Mouse (Mus musculus) cerebellum, postnatal 14 days (tissue): Measurements from ENCODE around the gene Ntf5.

Experiments
- DNase-seq, 2 experiments: peaks; one replicate each; pipeline ENCODE4 v3.0.0; 2021; ENCODE audit warnings: mixed read lengths in 2 of 2

The Ntf5 gene

DNA sequence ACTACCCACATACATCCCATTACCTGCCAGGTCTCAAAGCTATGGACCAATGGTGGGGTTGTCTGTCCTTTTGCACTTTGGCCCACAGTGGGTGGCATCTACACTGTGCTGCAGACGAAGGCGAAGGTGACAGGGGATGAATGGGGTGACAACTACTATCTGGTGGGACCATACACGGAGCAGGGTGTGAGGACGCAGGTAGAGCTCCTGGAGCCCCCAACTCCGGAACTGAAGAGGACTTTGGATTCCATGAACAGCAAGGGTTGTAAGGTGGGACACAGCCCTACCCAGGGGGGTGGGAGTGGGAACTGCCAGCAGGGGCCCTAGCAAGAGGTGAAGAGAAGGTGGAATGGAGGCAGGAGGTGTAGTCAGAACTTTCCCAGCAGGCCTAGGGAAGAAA, 22.9 kb downstream of the Ntf5 start:
- no peak for DNase-seq

DNA sequence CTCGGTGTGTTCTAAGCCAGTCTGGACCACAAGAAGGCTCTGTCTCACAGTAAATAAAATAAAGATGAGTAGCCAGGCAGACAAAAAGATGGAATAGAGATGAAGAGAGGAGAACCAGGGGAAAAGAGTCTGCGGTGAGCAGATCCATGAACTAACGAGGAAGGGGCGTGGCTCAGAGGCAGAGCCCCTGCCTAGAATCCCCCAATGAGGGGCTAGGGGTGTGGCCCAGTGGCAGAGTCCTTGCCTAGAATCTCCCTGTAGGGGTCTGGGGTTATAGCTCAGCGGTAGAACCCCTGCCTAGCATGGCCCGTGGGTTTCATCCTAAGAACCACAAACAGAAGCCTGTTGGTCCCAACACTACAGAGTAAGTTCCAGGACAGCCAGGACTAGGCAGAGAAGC, 23.6 kb downstream of the Ntf5 start:
- no peak for DNase-seq

- peak in 1 of 2 experiments; percentile 32 for DNase-seq
These were observed 24.2 kb downstream of the Ntf5 start, which contains the start of gene Ruvbl2 for GRCm38 (mm10) chr7:45437521-45438276. Gene Ruvbl2, minus strand, starts transcription at chr7:45438096.

DNA sequence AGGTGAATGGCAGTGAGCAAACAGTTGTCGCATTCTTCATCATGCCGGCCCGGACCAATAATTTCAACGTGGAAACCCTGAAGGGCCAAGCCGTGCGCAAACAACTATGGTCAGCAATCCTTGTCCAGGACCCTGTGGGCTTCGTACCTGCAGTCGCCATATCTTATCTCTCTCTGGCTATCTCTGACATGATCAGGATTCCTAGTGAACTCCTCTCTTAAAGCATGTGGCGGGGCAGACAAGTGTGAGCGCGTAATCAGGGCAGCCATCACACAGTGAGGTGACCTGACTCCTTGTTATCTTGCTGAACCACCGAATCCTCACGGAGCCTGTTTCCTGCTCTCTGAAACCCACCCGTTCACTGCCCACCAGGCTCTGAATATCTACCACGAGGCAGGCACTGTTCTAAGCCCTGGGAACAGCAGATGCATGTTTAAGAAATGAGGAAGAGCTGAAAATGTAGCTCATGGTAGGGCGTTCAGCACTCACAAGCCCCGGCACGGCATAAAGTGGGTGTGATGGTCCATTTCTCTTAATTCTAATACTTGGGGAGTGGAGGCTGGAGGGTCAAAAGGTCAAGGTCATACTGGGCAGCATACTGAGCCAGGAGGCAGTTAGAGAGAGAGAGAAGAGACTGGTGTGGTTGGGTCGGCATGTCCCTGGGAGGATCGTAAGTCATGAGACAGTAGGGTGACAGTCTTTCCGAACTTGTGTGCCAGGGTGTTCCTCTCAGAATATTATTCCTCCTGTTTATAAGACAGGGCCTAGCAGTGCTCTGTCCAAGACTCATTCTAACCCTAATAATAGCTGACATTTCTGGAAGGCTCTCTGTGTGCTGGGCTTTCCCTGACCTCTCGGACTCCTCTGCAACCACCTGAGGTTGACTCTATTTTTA, 30.3 kb downstream of the Ntf5 start:
- no peak for DNase-seq

DNA sequence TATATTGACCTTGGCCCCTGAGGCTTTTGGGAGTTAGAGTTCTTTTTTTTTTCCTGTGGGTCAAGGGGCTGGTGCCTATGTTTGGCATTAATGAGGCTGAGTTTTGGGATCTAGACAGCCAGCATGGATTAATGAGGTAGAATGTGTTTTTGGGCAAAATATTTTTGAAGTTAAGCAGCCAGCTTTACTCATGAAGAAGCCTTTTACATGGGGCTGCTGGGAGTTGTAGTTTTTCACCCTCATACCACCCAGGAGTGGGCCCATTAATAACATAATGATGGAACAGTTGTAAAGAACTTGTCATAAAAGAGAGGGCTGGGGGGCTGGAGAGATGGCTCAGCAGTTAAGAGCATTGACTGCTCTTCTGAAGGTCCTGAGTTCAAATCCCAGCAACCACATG, 33.1 kb downstream of the Ntf5 start:
- no peak for DNase-seq

- peak; percentile 56 to 71 for DNase-seq
These were observed 34.0 kb downstream of the Ntf5 start for GRCm38 (mm10) chr7:45447325-45447990.

GRCm38 (mm10) chr7:45449974-45450373, 36.5 kb downstream of the Ntf5 start:
- no peak for DNase-seq

DNA sequence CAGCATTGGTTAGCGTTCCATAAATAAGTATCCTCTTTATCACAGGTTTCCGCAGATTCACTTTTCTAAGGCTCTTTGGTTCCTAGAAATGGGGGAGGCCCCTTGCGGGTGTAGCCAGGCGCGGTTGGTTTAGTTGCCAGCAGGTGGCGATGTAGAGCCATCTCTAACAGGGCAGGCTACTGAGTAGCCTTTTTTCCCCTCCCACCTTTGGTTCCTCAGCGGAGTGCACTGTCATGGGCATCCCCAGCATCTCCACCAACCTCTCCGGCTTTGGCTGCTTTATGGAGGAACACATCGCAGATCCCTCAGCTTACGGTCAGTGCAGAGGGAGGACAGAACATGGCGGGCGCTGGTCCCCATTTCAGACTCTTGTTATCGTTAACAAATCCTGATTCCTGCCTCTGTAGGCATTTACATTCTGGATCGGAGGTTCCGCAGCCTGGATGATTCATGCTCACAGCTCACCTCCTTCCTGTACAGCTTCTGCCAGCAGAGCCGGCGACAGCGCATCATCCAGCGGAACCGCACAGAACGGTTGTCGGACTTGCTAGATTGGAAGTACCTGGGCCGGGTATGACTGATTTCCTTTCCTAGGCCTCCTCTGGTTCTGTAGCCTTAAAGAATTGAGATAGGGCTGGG, 38.0 kb downstream of the Ntf5 start:
- DNase-seq: peak; percentile 93 to 95

GRCm38 (mm10) chr7:45454971-45455370, 41.5 kb downstream of the Ntf5 start:
- no peak for DNase-seq

DNA sequence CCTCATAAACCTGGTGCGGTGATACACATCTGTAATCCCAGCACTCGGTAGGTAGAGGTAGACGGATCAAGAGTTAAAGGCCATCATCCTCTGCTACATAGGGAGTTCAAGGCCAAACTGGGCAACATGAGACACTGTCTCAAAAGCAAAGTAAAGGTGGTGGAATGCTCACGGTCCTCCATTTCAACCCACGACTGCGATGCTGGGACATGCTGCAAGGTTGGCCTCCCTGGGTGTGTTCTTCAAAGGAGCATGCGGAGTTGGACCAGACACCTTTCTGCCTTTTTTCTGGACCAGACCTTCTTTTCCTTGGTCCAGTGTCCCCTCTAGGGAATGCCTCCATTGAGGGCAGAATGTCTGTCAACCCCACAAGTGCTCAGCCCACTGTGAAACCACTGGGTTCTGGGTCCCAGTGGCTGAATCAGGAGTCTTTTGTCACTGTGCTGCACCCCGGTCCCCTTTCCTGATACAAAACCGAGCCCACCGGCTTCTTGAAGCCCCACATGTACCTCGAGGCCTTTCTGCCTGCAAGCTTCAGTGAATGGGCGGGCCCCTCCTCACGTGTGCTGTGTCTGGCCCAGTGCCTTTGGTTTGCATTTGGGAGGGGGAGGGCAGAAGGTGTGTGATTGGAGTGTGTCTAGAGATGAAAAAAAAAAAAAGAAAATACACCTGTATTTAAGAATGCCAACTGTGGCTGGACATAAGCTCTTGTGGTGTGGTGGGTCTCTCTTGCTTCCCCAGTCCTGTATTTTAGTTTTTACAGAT, 42.6 kb downstream of the Ntf5 start:
- no peak for DNase-seq

- DNase-seq: no peak
These were observed 43.3 kb downstream of the Ntf5 start for GRCm38 (mm10) chr7:45456721-45457203.

DNA sequence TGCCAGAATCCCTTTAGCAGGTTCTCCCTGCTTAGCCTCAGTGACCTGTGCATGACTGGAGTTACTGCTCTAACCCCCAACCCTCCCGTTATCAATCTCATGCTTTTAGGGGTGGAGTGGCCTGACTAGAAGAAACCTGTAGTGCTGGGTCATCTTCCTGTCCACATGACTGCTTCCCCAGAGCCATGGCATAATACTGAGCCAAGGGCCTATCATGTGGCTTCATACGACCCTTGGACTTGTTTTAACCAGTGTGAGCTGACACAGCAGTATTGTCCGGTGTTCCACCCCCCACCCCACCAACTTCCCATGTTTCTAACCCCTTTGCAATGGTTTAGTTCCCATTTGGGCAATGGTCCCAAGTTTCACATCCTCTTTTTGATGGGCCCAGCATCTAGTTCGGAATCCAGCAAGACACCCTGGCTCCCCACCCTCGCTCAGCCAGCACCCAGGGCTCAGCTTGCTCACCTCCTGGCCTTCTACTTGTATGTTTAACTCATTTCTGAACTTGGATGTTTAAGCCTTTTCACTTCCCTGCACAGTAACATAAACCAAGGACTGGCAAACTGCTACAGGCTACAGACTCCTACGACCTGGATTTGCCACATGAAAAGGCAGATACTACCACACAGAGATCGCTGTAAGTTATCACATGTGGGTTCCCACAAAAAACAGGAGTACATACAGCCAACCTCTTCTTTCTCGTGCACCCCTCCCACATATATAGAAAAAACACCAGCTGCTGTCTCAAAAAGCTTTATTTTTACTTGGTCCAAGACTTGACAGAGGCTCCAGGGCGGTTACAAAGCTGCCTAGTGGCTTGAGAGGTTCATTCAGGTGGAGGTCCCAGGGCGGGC, 43.9 kb downstream of the Ntf5 start:
- DNase-seq: no peak

DNA sequence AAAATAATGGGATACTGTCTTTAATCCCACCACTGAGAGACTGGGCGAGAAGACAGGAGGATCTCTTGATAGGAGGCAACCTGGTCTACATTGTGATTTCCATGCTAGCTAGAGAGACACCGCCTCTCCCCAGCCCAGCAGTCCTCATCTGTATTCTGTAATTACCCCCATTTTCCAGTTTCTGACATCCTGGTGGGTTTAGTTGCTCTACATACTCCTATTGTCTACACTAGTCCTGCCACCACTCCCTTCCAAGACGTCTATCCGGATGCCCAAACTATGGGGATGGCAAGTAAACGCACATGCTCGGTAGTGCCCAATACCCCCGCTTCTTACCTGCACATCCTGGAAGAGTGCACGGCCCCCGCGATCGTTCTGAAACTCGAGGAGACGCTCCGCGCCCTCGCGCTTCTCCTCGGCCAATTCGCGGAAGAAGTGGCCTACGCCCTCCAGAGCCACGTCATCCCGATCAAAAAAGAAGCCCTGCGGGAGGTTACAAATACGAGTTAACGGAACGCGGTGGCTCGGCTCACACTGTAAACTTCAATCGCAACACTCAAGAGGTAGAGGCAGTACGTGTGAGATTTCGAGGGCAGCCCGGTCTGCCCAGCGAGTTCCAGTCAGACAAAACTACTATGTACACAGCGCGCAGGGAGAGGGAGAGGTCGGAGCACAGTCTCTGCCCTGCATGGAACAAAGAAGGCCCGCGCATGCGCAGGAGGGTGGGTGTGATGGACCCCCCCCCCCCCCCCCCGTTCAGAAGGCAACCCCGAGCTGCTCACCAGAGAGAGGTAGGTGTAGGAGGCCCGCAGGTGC, 45.5 kb downstream of the Ntf5 start:
- peak; percentile 89 to 96 for DNase-seq

GRCm38 (mm10) chr7:45459564-45460140, 46.2 kb downstream of the Ntf5 start, which contains the start of gene Ftl1:
Gene Ftl1, minus strand, starts transcription at chr7:45459884.
- peak; percentile 96 for DNase-seq

DNA sequence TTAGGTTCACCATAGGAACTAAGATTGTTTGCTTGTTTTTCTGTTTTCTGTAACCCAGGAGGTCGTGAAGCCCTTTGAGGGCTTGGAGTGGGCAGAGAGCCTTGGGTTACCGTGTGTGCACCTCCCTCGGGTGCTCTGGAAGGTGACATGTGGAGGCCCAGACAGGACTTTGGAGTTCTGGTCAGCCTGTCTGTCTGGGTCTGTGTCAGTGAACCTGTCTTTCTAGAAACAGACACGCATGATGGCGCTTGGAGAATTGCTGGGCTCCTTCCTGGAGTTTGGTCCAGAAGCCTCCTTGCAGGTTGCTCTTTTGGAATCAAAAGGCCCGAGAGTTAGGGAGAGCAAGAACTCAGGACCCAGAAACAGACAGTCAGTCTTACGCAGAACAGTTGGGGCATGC, 46.9 kb downstream of the Ntf5 start:
- DNase-seq: peak in 1 of 2 experiments; percentile 41

- DNase-seq: peak; percentile 58 to 70
These were observed 47.4 kb downstream of the Ntf5 start for GRCm38 (mm10) chr7:45460860-45461314.

GRCm38 (mm10) chr7:45461326-45461725, 47.8 kb downstream of the Ntf5 start:
- peak in 1 of 2 experiments; percentile 38 for DNase-seq

GRCm38 (mm10) chr7:45461781-45462180, 48.3 kb downstream of the Ntf5 start:
- DNase-seq: no peak

- DNase-seq: no peak
These were observed 48.8 kb downstream of the Ntf5 start for GRCm38 (mm10) chr7:45462325-45462724.
